Mouse (Mus musculus): ENCODE data around the gene Msl1.

Msl1 gene

GRCm38 (mm10) chr11:98846016-98846415 is 50.7 kb downstream of the Msl1 start:
- no peak for DNase-seq (ENCODE audit: low spot score)

GRCm38 (mm10) chr11:98846865-98847604 is 51.7 kb downstream of the Msl1 start:
- no peak for DNase-seq (ENCODE audit: low spot score)

GRCm38 (mm10) chr11:98849196-98849894 is 54.0 kb downstream of the Msl1 start:
- no peak for DNase-seq (ENCODE audit: low spot score)

GRCm38 (mm10) chr11:98850100-98851093 is 55.1 kb downstream of the Msl1 start:
- DNase-seq (ENCODE audit: low spot score) = peak; percentile 56

- no peak for DNase-seq (ENCODE audit: low spot score)
These were observed 58.8 kb downstream of the Msl1 start for GRCm38 (mm10) chr11:98854116-98854515.

- DNase-seq (ENCODE audit: low spot score) = no peak
These were observed 59.3 kb downstream of the Msl1 start for GRCm38 (mm10) chr11:98854659-98855058.

Data from testis, postnatal 14 days (tissue).